Mouse (Mus musculus): Measurements from ENCODE around the gene D630045J12Rik.
A peak's percentile ranks its signal among the peaks of the same experiment; 100 is the strongest.

DNA sequence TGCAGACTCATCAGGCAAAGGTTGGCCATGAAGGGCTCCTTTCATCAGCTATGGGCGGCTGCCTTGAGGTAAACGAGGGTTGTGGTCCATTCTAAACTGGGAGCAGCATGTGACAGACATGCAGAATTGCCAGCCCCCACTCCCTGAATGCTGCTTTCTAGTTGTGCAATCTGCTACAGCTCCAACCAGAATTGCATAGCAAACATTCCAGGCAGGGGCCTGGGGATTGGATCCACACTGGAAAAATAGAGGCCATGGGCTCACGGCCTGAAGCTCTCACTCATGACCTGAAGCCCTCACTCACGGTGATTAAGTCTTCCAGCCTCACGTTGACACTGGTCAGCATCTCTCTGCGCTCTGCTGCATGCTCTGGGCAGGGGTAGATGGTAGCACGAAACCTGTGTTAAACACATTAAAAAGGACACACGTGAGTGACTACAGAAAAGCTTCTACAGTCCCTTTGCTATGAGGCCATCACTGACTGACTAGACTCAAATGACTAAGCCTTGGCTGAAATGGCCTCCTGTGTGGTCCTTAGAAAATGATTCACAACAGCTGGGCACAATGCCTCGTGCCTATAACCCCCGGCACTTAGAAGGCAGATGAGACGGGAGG, 172.0 kb downstream of the D630045J12Rik start:
- TF ChIP-seq CTCF (IDR thresholded peaks at IDR 0.05; ENCODE audit: control insufficient read depth, insufficient read depth, insufficient read length), result no peak
- no peak for TF ChIP-seq MAX (IDR thresholded peaks at IDR 0.05)
- TF ChIP-seq USF1 (IDR thresholded peaks at IDR 0.05; ENCODE audit: low read depth), result no peak
- no peak for TF ChIP-seq MYOD1 (IDR thresholded peaks at IDR 0.05; ENCODE audit: control insufficient read depth, insufficient read length, low read depth)
- no peak for TF ChIP-seq MYOG (IDR thresholded peaks at IDR 0.05; ENCODE audit: control insufficient read depth, extremely low read depth, insufficient read length)
- TF ChIP-seq CEBPB (IDR thresholded peaks at IDR 0.05; ENCODE audit: low read depth), result peak; percentile 12
- no peak for TF ChIP-seq FOSL1 (IDR thresholded peaks at IDR 0.05; ENCODE audit: insufficient read depth, low read length, poor library complexity, severe bottlenecking)
